Mouse (Mus musculus): ENCODE measurements around the gene Ctbp2. TPM values are rescaled to one million over a fixed set of nuclear protein-coding genes. Genes with fewer than 3 reads are reported as not detected.

The Ctbp2 gene
- total and polyA plus RNA-seq, 3 experiments: 55.8 to 132 (median 84.5) TPM

GRCm38 (mm10) chr7:133162131-133162530 is 38.0 kb upstream of the Ctbp2 start:
- Histone ChIP-seq H3K9me3 (replicated peaks) (no peaks in the 10 kb centered on the region), H3K27me3 (ENCODE audit: insufficient read depth, low read length) (peaks cover 3% of the 10 kb centered on the region; the same call in 1 of the 2 replicates), H3K4me1 (ENCODE audit: insufficient read depth, low read depth, low read length) (no peaks in the 10 kb centered on the region), H3K36me3 (replicated peaks) (no peaks in the 10 kb centered on the region), H3K4me3 (ENCODE audit: low read depth, low read length) (no peak overlapping the region)
- ATAC-seq (ENCODE audit: extremely low read depth, insufficient number of reproducible peaks, low FRiP score, poor library complexity, severe bottlenecking): no peak
- no peak for DNase-seq (ENCODE audit: low spot score)
- no peak for TF ChIP-seq TAL1 (conservative IDR thresholded peaks at IDR 0.05; ENCODE audit: low read depth, low read length)

GRCm38 (mm10) chr7:133161362-133162080 is 37.4 kb upstream of the Ctbp2 start:
- DNase-seq (ENCODE audit: low spot score) (no peak), ATAC-seq (ENCODE audit: extremely low read depth, insufficient number of reproducible peaks, low FRiP score, poor library complexity, severe bottlenecking) (no peak)
- Histone ChIP-seq H3K36me3 (replicated peaks) (no peaks in the 10 kb centered on the region), H3K9me3 (replicated peaks) (no peaks in the 10 kb centered on the region), H3K4me1 (ENCODE audit: insufficient read depth, low read depth, low read length) (no peaks in the 10 kb centered on the region), H3K4me3 (ENCODE audit: low read depth, low read length) (no peak overlapping the region), H3K27me3 (ENCODE audit: insufficient read depth, low read length) (peaks cover 3% of the 10 kb centered on the region; the same call in 1 of the 2 replicates)
- TF ChIP-seq CTCF (IDR thresholded peaks at IDR 0.05; ENCODE audit: low read depth, low read length) (no peak), GATA2 (IDR thresholded peaks at IDR 0.05; ENCODE audit: borderline replicate concordance, low read depth, low read length) (no peak), POLR2AphosphoS5 (IDR thresholded peaks at IDR 0.05; ENCODE audit: insufficient replicate concordance, low read depth, low read length) (no peak), GATA1 (IDR thresholded peaks at IDR 0.05; ENCODE audit: borderline replicate concordance, low read length) (no peak), TAL1 (conservative IDR thresholded peaks at IDR 0.05; ENCODE audit: low read depth, low read length) (no peak)

- no peaks in the 10 kb centered on the region for H3K36me3 ChIP-seq (replicated peaks)
- ATAC-seq (ENCODE audit: extremely low read depth, insufficient number of reproducible peaks, low FRiP score, poor library complexity, severe bottlenecking) (no peak), DNase-seq (ENCODE audit: low spot score) (no peak)
- H3K4me3 ChIP-seq (ENCODE audit: low read depth, low read length): no peak overlapping the region
- no peaks in the 10 kb centered on the region for H3K4me1 ChIP-seq (ENCODE audit: insufficient read depth, low read depth, low read length)
- H3K27me3 ChIP-seq (ENCODE audit: insufficient read depth, low read length): peaks cover 3% of the 10 kb centered on the region; the same call in 1 of the 2 replicates
- TF ChIP-seq TAL1 (conservative IDR thresholded peaks at IDR 0.05; ENCODE audit: low read depth, low read length): no peak
- TF ChIP-seq GATA2 (IDR thresholded peaks at IDR 0.05; ENCODE audit: borderline replicate concordance, low read depth, low read length): no peak
- no peak for TF ChIP-seq CTCF (IDR thresholded peaks at IDR 0.05; ENCODE audit: low read depth, low read length)
- TF ChIP-seq POLR2AphosphoS5 (IDR thresholded peaks at IDR 0.05; ENCODE audit: insufficient replicate concordance, low read depth, low read length): no peak
- TF ChIP-seq GATA1 (IDR thresholded peaks at IDR 0.05; ENCODE audit: borderline replicate concordance, low read length): no peak
- no peaks in the 10 kb centered on the region for H3K9me3 ChIP-seq (replicated peaks)
Observed at GRCm38 (mm10) chr7:133159519-133159918, 35.4 kb upstream of the Ctbp2 start.

GRCm38 (mm10) chr7:133155621-133156020 is 31.5 kb upstream of the Ctbp2 start:
- Histone ChIP-seq H3K4me1 (ENCODE audit: insufficient read depth, low read depth, low read length) (no peaks in the 10 kb centered on the region), H3K27me3 (ENCODE audit: insufficient read depth, low read length) (peaks cover 7% of the 10 kb centered on the region; the same call in 1 of the 2 replicates), H3K4me3 (ENCODE audit: low read depth, low read length) (no peak overlapping the region), H3K9me3 (replicated peaks) (no peaks in the 10 kb centered on the region), H3K36me3 (replicated peaks) (no peaks in the 10 kb centered on the region)
- ATAC-seq (ENCODE audit: extremely low read depth, insufficient number of reproducible peaks, low FRiP score, poor library complexity, severe bottlenecking) (no peak), DNase-seq (ENCODE audit: low spot score) (no peak)
- TF ChIP-seq POLR2AphosphoS5 (IDR thresholded peaks at IDR 0.05; ENCODE audit: insufficient replicate concordance, low read depth, low read length): no peak
- no peak for TF ChIP-seq TAL1 (conservative IDR thresholded peaks at IDR 0.05; ENCODE audit: low read depth, low read length)
- no peak for TF ChIP-seq GATA1 (IDR thresholded peaks at IDR 0.05; ENCODE audit: borderline replicate concordance, low read length)
- no peak for TF ChIP-seq CTCF (IDR thresholded peaks at IDR 0.05; ENCODE audit: low read depth, low read length)
- no peak for TF ChIP-seq GATA2 (IDR thresholded peaks at IDR 0.05; ENCODE audit: borderline replicate concordance, low read depth, low read length)

- Histone ChIP-seq H3K9me3 (replicated peaks) (no peaks in the 10 kb centered on the region), H3K36me3 (replicated peaks) (no peaks in the 10 kb centered on the region), H3K4me3 (ENCODE audit: low read depth, low read length) (no peak overlapping the region), H3K27me3 (ENCODE audit: insufficient read depth, low read length) (peaks cover 4% of the 10 kb centered on the region; the same call in 1 of the 2 replicates), H3K4me1 (ENCODE audit: insufficient read depth, low read depth, low read length) (no peaks in the 10 kb centered on the region)
- no peak for ATAC-seq (ENCODE audit: extremely low read depth, insufficient number of reproducible peaks, low FRiP score, poor library complexity, severe bottlenecking)
- DNase-seq (ENCODE audit: low spot score): no peak
- TF ChIP-seq GATA1 (IDR thresholded peaks at IDR 0.05; ENCODE audit: borderline replicate concordance, low read length): no peak
- TF ChIP-seq POLR2AphosphoS5 (IDR thresholded peaks at IDR 0.05; ENCODE audit: insufficient replicate concordance, low read depth, low read length): no peak
- no peak for TF ChIP-seq TAL1 (conservative IDR thresholded peaks at IDR 0.05; ENCODE audit: low read depth, low read length)
- TF ChIP-seq GATA2 (IDR thresholded peaks at IDR 0.05; ENCODE audit: borderline replicate concordance, low read depth, low read length): no peak
- TF ChIP-seq CTCF (IDR thresholded peaks at IDR 0.05; ENCODE audit: low read depth, low read length): no peak
Observed at GRCm38 (mm10) chr7:133154846-133155245, 30.7 kb upstream of the Ctbp2 start.

GRCm38 (mm10) chr7:133139689-133140336 is 15.7 kb upstream of the Ctbp2 start:
- no peaks in the 10 kb centered on the region for H3K9me3 ChIP-seq (replicated peaks)
- no peak for DNase-seq (ENCODE audit: low spot score)
- no peaks in the 10 kb centered on the region for H3K4me1 ChIP-seq (ENCODE audit: insufficient read depth, low read depth, low read length)
- TF ChIP-seq TAL1 (conservative IDR thresholded peaks at IDR 0.05; ENCODE audit: low read depth, low read length): no peak
- TF ChIP-seq GATA2 (IDR thresholded peaks at IDR 0.05; ENCODE audit: borderline replicate concordance, low read depth, low read length): no peak
- TF ChIP-seq GATA1 (IDR thresholded peaks at IDR 0.05; ENCODE audit: borderline replicate concordance, low read length): no peak
- no peak for TF ChIP-seq CTCF (IDR thresholded peaks at IDR 0.05; ENCODE audit: low read depth, low read length)
- no peak for TF ChIP-seq POLR2AphosphoS5 (IDR thresholded peaks at IDR 0.05; ENCODE audit: insufficient replicate concordance, low read depth, low read length)
- no peaks in the 10 kb centered on the region for H3K36me3 ChIP-seq (replicated peaks)
- 0 out of 2 replicates have a peak, but pooled peaks cover 3% of the 10 kb centered on the region for H3K27me3 ChIP-seq (ENCODE audit: insufficient read depth, low read length)
- no peak overlapping the region for H3K4me3 ChIP-seq (ENCODE audit: low read depth, low read length)
- no peak for ATAC-seq (ENCODE audit: extremely low read depth, insufficient number of reproducible peaks, low FRiP score, poor library complexity, severe bottlenecking)

Measured in G1E (cell line).